Mouse (Mus musculus) urinary bladder, postnatal 25 days (tissue): ENCODE measurements around the gene Gm21915.

ENCODE experiments used
- DNase-seq: peaks from one replicate; pipeline ENCODE4 v3.0.0; 2022; ENCODE audit warnings: low spot score

The Gm21915 gene

GRCm38 (mm10) chr9:40666190-40666803 lies 4.1 kb upstream of the Gm21915 start:
- DNase-seq, result no peak

- no peak for DNase-seq
Measured at GRCm38 (mm10) chr9:40671323-40671930, 1.0 kb downstream of the Gm21915 start.

- DNase-seq, result no peak
Measured at GRCm38 (mm10) chr9:40675203-40675958, 5.0 kb downstream of the Gm21915 start.

- no peak for DNase-seq
Measured at GRCm38 (mm10) chr9:40678653-40679052, 8.2 kb downstream of the Gm21915 start.

- DNase-seq, result peak; percentile 14
Measured at GRCm38 (mm10) chr9:40685801-40686420, 15.5 kb downstream of the Gm21915 start, which contains the start of gene Clmp. Clmp (plus strand) TSS chr9:40685962.

- DNase-seq, result peak; percentile 19
Measured at GRCm38 (mm10) chr9:40686421-40686899, 16.0 kb downstream of the Gm21915 start.

GRCm38 (mm10) chr9:40687053-40687452 lies 16.6 kb downstream of the Gm21915 start:
- no peak for DNase-seq

GRCm38 (mm10) chr9:40687553-40687952 lies 17.1 kb downstream of the Gm21915 start:
- DNase-seq, result no peak

GRCm38 (mm10) chr9:40690511-40690910 lies 20.1 kb downstream of the Gm21915 start:
- DNase-seq, result no peak

- no peak for DNase-seq
Measured at GRCm38 (mm10) chr9:40693026-40693425, 22.6 kb downstream of the Gm21915 start.

- DNase-seq, result no peak
Measured at GRCm38 (mm10) chr9:40693768-40694167, 23.4 kb downstream of the Gm21915 start.

- no peak for DNase-seq
Measured at GRCm38 (mm10) chr9:40694284-40694683, 23.9 kb downstream of the Gm21915 start.

- DNase-seq, result no peak
Measured at GRCm38 (mm10) chr9:40696086-40696485, 25.7 kb downstream of the Gm21915 start.

- no peak for DNase-seq
Measured at GRCm38 (mm10) chr9:40699194-40699593, 28.8 kb downstream of the Gm21915 start.

- no peak for DNase-seq
Measured at GRCm38 (mm10) chr9:40700253-40700652, 29.8 kb downstream of the Gm21915 start.

GRCm38 (mm10) chr9:40704364-40705276 lies 34.2 kb downstream of the Gm21915 start:
- DNase-seq, result no peak

- DNase-seq, result no peak
Measured at GRCm38 (mm10) chr9:40708448-40709140, 38.2 kb downstream of the Gm21915 start.

- no peak for DNase-seq
Measured at GRCm38 (mm10) chr9:40709141-40709537, 38.7 kb downstream of the Gm21915 start.

- DNase-seq, result no peak
Measured at GRCm38 (mm10) chr9:40709587-40709986, 39.2 kb downstream of the Gm21915 start.

- no peak for DNase-seq
Measured at GRCm38 (mm10) chr9:40709991-40710390, 39.6 kb downstream of the Gm21915 start.

GRCm38 (mm10) chr9:40711654-40712053 lies 41.2 kb downstream of the Gm21915 start:
- no peak for DNase-seq
